Mouse (Mus musculus) small intestine, adult 10 weeks (tissue): ENCODE results near the gene Rabggta. TPM values are rescaled to one million over a fixed set of nuclear protein-coding genes. Genes with fewer than 3 reads are reported as not detected.

Experiments used
- polyA plus RNA-seq: library from polyadenylated mRNA; stranded (reverse); fragments of 350-450 nt; fragmentation: Illumina TruSeq; extraction: RNeasy Lipid Tissue Mini Kit (QIAGEN cat#74804); gene quantifications from one replicate; pipeline ENCODE4 v1.2.3, GENCODE M21; 2014; ENCODE audit warnings: low replicate concordance

Rabggta gene
- 0.33 TPM for polyA plus RNA-seq

GRCm38 (mm10) chr14:55721700-55722437 lies at the start of gene Rabggta:
TSS of gene Rabggta (minus strand) at chr14:55722263.

DNA sequence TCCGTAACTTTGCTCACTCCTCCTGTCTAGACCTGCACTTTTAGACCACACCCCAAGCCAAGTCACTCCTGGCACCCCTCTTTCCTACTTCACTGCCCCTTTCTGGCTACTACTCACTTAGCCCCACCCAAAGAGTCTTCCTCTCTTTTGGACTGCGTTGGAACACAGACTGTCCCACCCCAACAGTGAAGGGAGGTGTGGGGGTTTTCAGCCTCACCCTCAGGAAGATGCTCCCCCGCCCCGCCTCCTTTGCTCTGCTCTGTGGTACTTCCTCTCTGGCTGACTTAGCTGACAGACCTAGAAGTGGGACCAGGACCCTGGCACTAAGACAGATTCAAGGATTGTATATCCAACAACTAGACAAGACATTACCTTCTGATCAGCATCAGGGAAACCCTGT lies 43.6 kb upstream of the Rabggta start, which contains the start of gene Ltb4r1:
Ltb4r1 (plus strand) TSS at position 267 of the 400 bp plus-strand sequence.

DNA sequence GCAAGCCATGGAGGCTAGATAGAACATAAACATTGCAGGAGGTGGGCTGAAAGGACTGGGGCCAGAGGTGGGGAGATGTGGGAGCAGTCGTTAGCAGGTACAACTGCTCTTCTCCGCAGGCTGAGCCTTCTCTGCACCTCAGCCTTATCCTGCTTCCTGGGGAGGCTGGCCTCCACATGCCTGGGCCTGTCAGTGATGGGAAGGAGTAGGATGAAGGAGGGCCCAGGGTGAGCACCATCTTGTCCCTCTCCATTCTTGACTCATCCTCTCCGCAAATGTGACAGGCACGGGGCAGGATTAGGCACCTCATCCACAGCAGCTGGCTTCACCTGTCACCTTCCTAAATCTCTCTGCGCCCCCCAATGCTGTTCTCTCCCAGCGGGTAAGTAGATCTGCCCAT lies 39.1 kb upstream of the Rabggta start, which contains the start of gene Ltb4r2:
Ltb4r2 (plus strand) TSS at position 266 of the 400 bp plus-strand sequence.

GRCm38 (mm10) chr14:55758363-55758784 lies 36.3 kb upstream of the Rabggta start, which contains the start of gene Cideb:
TSS of gene Cideb (minus strand) at chr14:55758458.

GRCm38 (mm10) chr14:55745180-55745860 lies 23.3 kb upstream of the Rabggta start, which contains the start of the genes Dhrs1 and Nop9:
TSS of gene Dhrs1 (minus strand) at chr14:55745690.
TSS of gene Nop9 (plus strand) at chr14:55745693.

DNA sequence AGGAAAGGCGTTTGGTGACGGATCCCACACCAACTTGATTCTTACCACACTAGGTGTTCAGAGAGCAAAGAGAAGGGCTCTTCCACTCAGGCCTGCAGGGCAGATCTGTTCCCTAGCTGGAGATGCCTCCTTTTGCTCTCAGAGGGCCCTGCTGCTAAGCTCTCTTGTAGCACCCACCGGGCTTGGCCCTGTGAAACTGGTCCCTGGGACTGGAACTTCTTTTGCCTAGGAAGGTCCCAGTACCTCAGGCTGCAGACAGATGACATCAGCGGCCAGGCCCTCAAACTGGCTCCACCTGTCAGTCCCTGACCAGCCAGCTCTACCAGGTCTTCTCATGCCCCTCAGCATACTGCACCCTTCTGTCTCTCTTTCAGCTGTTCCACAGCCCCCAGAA lies 8.3 kb downstream of the Rabggta start, which contains the start of gene Tgm1:
Tgm1 (minus strand) TSS at position 198 of the 394 bp plus-strand sequence.

GRCm38 (mm10) chr14:55681160-55682117 lies 40.6 kb downstream of the Rabggta start, which contains the start of gene Tinf2:
TSS of gene Tinf2 (minus strand) at chr14:55681820.

DNA sequence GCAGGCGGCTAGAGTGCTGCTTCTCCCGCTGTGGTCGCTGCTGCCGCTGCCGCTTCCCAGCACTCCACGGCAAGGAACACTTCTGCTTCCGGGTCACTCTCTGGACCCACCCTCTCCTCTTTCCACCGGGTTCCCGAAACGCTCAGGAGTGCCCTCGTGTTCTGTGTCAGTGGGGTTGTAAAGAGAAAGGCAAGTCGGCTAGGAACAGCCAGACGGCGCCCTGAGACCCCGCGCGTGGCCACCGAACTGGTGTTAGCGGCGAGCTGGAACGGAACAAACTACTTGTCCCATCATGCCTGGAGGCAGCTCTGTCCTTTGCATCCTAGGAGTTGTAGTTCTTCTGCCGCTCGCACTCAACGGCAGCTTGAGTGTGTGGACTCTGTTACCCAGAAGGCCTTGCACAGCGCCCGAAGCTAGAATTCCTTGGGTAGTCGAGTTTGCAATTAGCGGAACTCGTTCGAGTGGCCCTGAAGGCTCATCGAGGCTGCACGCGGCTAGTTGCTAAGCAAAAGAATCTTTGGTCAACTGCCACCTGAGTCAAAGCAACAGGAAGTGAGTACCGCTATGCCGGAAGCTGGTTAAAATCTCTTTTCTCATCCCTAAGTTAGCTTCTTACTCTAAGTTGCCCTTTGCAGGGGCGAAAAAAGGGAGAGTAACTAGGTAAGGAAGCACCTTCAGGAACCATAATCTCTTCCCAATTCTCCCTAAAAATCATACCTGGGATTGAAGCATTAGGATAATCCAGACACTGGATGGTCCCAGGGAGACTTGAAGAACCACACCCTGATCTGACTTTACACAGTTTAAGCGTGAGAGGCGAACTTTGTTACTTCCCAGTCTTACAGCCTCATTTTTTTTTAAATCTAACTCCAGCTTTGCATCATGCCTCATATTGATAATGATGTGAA lies 50.0 kb downstream of the Rabggta start, which contains the start of the genes Gmpr2 and Nedd8:
Gmpr2 (plus strand) TSS at position 109 of the 908 bp plus-strand sequence.
Nedd8 (minus strand) TSS at position 292 of the 908 bp plus-strand sequence.

Other genes with a start within 250 kb of the Rabggta start
- gene Dhrs4, start 243.5 kb downstream of the Rabggta start, polyA plus RNA-seq, result 120 TPM
- not detected for gene Carmil3, start 231.6 kb downstream of the Rabggta start, polyA plus RNA-seq
- not detected for gene Cpne6, start 211.8 kb downstream of the Rabggta start, polyA plus RNA-seq
- gene Nrl, start 197.3 kb downstream of the Rabggta start, polyA plus RNA-seq, result not detected
- 3.2 TPM for gene Pck2, start 182.0 kb downstream of the Rabggta start, polyA plus RNA-seq
- 15.6 TPM for gene Dcaf11, start 162.3 kb downstream of the Rabggta start, polyA plus RNA-seq
- gene A730061H03Rik, start 161.9 kb downstream of the Rabggta start, polyA plus RNA-seq, result not detected
- not detected for gene Fitm1, start 146.6 kb downstream of the Rabggta start, polyA plus RNA-seq
- gene Psme1, start 144.1 kb downstream of the Rabggta start, polyA plus RNA-seq, result 223 TPM
- gene Emc9, start 137.0 kb downstream of the Rabggta start, polyA plus RNA-seq, result 10.6 TPM
- 276 TPM for gene Psme2, start 131.2 kb downstream of the Rabggta start, polyA plus RNA-seq
- gene Rnf31, start 130.6 kb downstream of the Rabggta start, polyA plus RNA-seq, result 4.8 TPM
- gene Irf9, start 118.7 kb downstream of the Rabggta start, polyA plus RNA-seq, result 60.3 TPM
- gene Rec8, start 104.2 kb downstream of the Rabggta start, polyA plus RNA-seq, result 2.0 TPM
- gene Ipo4, start 86.3 kb downstream of the Rabggta start, polyA plus RNA-seq, result 1.1 TPM
- 0.89 TPM for gene Gm49378, start 84.4 kb downstream of the Rabggta start, polyA plus RNA-seq
- gene Tm9sf1, start 78.5 kb downstream of the Rabggta start, polyA plus RNA-seq, result 46.5 TPM
- gene Tssk4, start 72.1 kb downstream of the Rabggta start, polyA plus RNA-seq, result not detected
- 29.1 TPM for gene Mdp1, start 61.8 kb downstream of the Rabggta start, polyA plus RNA-seq
- gene Gmpr2, start 50.3 kb downstream of the Rabggta start, polyA plus RNA-seq, result 19.7 TPM
- gene Nedd8, start 50.1 kb downstream of the Rabggta start, polyA plus RNA-seq, result 16.8 TPM
- 15.6 TPM for gene Tinf2, start 40.4 kb downstream of the Rabggta start, polyA plus RNA-seq
- not detected for gene Tgm1, start 8.3 kb downstream of the Rabggta start, polyA plus RNA-seq
- 110 TPM for gene Dhrs1, start 23.4 kb upstream of the Rabggta start, polyA plus RNA-seq
- 4.2 TPM for gene Nop9, start 23.4 kb upstream of the Rabggta start, polyA plus RNA-seq
- gene Cideb, start 36.2 kb upstream of the Rabggta start, polyA plus RNA-seq, result 9.8 TPM
- 3.6 TPM for gene Ltb4r2, start 39.2 kb upstream of the Rabggta start, polyA plus RNA-seq
- not detected for gene Ltb4r1, start 43.7 kb upstream of the Rabggta start, polyA plus RNA-seq
- gene Adcy4, start 61.8 kb upstream of the Rabggta start, polyA plus RNA-seq, result 0.15 TPM
- gene Ripk3, start 66.6 kb upstream of the Rabggta start, polyA plus RNA-seq, result 1.9 TPM
- 0.52 TPM for gene Nfatc4, start 100.9 kb upstream of the Rabggta start, polyA plus RNA-seq
- 0.15 TPM for gene Nynrin, start 131.7 kb upstream of the Rabggta start, polyA plus RNA-seq
- 0.15 TPM for gene Cbln3, start 162.1 kb upstream of the Rabggta start, polyA plus RNA-seq
- gene Khnyn, start 162.7 kb upstream of the Rabggta start, polyA plus RNA-seq, result 37.8 TPM
- gene Sdr39u1, start 178.0 kb upstream of the Rabggta start, polyA plus RNA-seq, result 7.4 TPM
- gene Cma1, start 222.4 kb upstream of the Rabggta start, polyA plus RNA-seq, result not detected
- gene Cma2, start 228.7 kb upstream of the Rabggta start, polyA plus RNA-seq, result not detected